Mouse (Mus musculus) brain, embryonic 14.5 days (tissue): Measurements from ENCODE around the gene B4galnt1.

Experiments
- CTCF ChIP-seq: fragments of 200-500 bp; IDR thresholded peaks from 2 replicates; pipeline ENCODE4 v1.5.1; 2012; ENCODE audit warnings: inconsistent platforms, mild to moderate bottlenecking, moderate library complexity, borderline replicate concordance; ENCODE audit not compliant: insufficient read depth, insufficient read length; ENCODE audit errors: extremely low read depth
- POLR2A ChIP-seq: fragments of 200-500 bp; IDR thresholded peaks from 2 replicates; pipeline ENCODE4 v1.6.1; 2012; ENCODE audit warnings: mild to moderate bottlenecking, inconsistent platforms, borderline replicate concordance; ENCODE audit not compliant: poor library complexity, insufficient read depth, insufficient read length, severe bottlenecking; ENCODE audit errors: extremely low read depth

GRCm38 (mm10) chr10:127183759-127184158, 18.7 kb downstream of the B4galnt1 start:
- TF ChIP-seq CTCF: 0 out of 2 replicates have a peak, but pooled peaks have one; percentile 0
- no peak for TF ChIP-seq POLR2A
